Mouse (Mus musculus): ENCODE measurements at regions not wholly inside any gene's neighbourhood (a gene's known extent, or its start where the extent isn't known, plus 50 kb on each side); places are given as distances from the start of the nearest gene placed in this dataset.
A peak's percentile ranks its signal among the peaks of the same experiment; 100 is the strongest.

GRCm38 (mm10) chr11:117597754-117598153 is 56.3 kb upstream of the Tnrc6c start:
- 47% methylated on average over 5 of the region's 5 CpGs for WGBS
- no peak overlapping the region for H3K9ac ChIP-seq (replicated peaks; ENCODE audit: low read depth, low read length)
- H3K4me1 ChIP-seq (ENCODE audit: control insufficient read depth, insufficient read depth, low read length) = peaks cover 14% of the 10 kb centered on the region; the same call in 1 of the 2 replicates
- H3K4me3 ChIP-seq (ENCODE audit: low read depth, low read length) = no peak overlapping the region
- no peak for ATAC-seq (ENCODE audit: insufficient number of reproducible peaks, insufficient read depth, low FRiP score, low read depth)
- no peak overlapping the region for H3K4me2 ChIP-seq (replicated peaks; ENCODE audit: low read depth, low read length)
- H3K27ac ChIP-seq (ENCODE audit: low read length) = no peak overlapping the region
- no peaks in the 10 kb centered on the region for H3K9me3 ChIP-seq (ENCODE audit: control insufficient read depth, low read depth, low read length)
- H3K36me3 ChIP-seq (ENCODE audit: control insufficient read depth, insufficient read depth, low read length) = no peaks in the 10 kb centered on the region
- H3K27me3 ChIP-seq (ENCODE audit: control insufficient read depth, insufficient read depth, low read length) = 0 out of 2 replicates have a peak, but pooled peaks cover 8% of the 10 kb centered on the region

GRCm38 (mm10) chr11:117598170-117598583 is 55.9 kb upstream of the Tnrc6c start:
- 6% methylated on average over 6 of the region's 6 CpGs for WGBS
- H3K27me3 ChIP-seq (ENCODE audit: control insufficient read depth, insufficient read depth, low read length) = 0 out of 2 replicates have a peak, but pooled peaks cover 8% of the 10 kb centered on the region
- no peak overlapping the region for H3K4me2 ChIP-seq (replicated peaks; ENCODE audit: low read depth, low read length)
- peaks cover 14% of the 10 kb centered on the region; the same call in 1 of the 2 replicates for H3K4me1 ChIP-seq (ENCODE audit: control insufficient read depth, insufficient read depth, low read length)
- H3K27ac ChIP-seq (ENCODE audit: low read length) = no peak overlapping the region
- no peaks in the 10 kb centered on the region for H3K9me3 ChIP-seq (ENCODE audit: control insufficient read depth, low read depth, low read length)
- no peak for ATAC-seq (ENCODE audit: insufficient number of reproducible peaks, insufficient read depth, low FRiP score, low read depth)
- no peaks in the 10 kb centered on the region for H3K36me3 ChIP-seq (ENCODE audit: control insufficient read depth, insufficient read depth, low read length)
- H3K4me3 ChIP-seq (ENCODE audit: low read depth, low read length) = no peak overlapping the region
- H3K9ac ChIP-seq (replicated peaks; ENCODE audit: low read depth, low read length) = no peak overlapping the region

GRCm38 (mm10) chr11:117598610-117599009 is 55.5 kb upstream of the Tnrc6c start:
- Histone ChIP-seq H3K9me3 (ENCODE audit: control insufficient read depth, low read depth, low read length) (no peaks in the 10 kb centered on the region), H3K9ac (replicated peaks; ENCODE audit: low read depth, low read length) (no peak overlapping the region), H3K27ac (ENCODE audit: low read length) (no peak overlapping the region), H3K4me2 (replicated peaks; ENCODE audit: low read depth, low read length) (peak overlapping the region; percentile 42), H3K27me3 (ENCODE audit: control insufficient read depth, insufficient read depth, low read length) (0 out of 2 replicates have a peak, but pooled peaks cover 8% of the 10 kb centered on the region), H3K4me1 (ENCODE audit: control insufficient read depth, insufficient read depth, low read length) (peaks cover 14% of the 10 kb centered on the region; the same call in 1 of the 2 replicates), H3K36me3 (ENCODE audit: control insufficient read depth, insufficient read depth, low read length) (no peaks in the 10 kb centered on the region), H3K4me3 (ENCODE audit: low read depth, low read length) (peak overlapping the region; percentile 22; the same call in 1 of the 2 replicates)
- WGBS = 7% methylated on average over 9 of the region's 9 CpGs
- no peak for ATAC-seq (ENCODE audit: insufficient number of reproducible peaks, insufficient read depth, low FRiP score, low read depth)

- Histone ChIP-seq H3K27ac (ENCODE audit: low read length) (no peak overlapping the region), H3K27me3 (ENCODE audit: control insufficient read depth, insufficient read depth, low read length) (0 out of 2 replicates have a peak, but pooled peaks cover 8% of the 10 kb centered on the region), H3K4me1 (ENCODE audit: control insufficient read depth, insufficient read depth, low read length) (peaks cover 14% of the 10 kb centered on the region; the same call in 1 of the 2 replicates), H3K4me3 (ENCODE audit: low read depth, low read length) (peak overlapping the region; percentile 22; the same call in 1 of the 2 replicates), H3K9ac (replicated peaks; ENCODE audit: low read depth, low read length) (no peak overlapping the region), H3K36me3 (ENCODE audit: control insufficient read depth, insufficient read depth, low read length) (no peaks in the 10 kb centered on the region), H3K9me3 (ENCODE audit: control insufficient read depth, low read depth, low read length) (no peaks in the 10 kb centered on the region), H3K4me2 (replicated peaks; ENCODE audit: low read depth, low read length) (peak overlapping the region; percentile 42)
- no peak for ATAC-seq (ENCODE audit: insufficient number of reproducible peaks, insufficient read depth, low FRiP score, low read depth)
- 7% methylated on average over 16 of the region's 16 CpGs for WGBS
Observed at GRCm38 (mm10) chr11:117599049-117599787, 54.9 kb upstream of the Tnrc6c start.

- no peak overlapping the region for H3K9ac ChIP-seq (replicated peaks; ENCODE audit: low read depth, low read length)
- no peaks in the 10 kb centered on the region for H3K36me3 ChIP-seq (ENCODE audit: control insufficient read depth, insufficient read depth, low read length)
- ATAC-seq (ENCODE audit: insufficient number of reproducible peaks, insufficient read depth, low FRiP score, low read depth) = no peak
- H3K4me1 ChIP-seq (ENCODE audit: control insufficient read depth, insufficient read depth, low read length) = peaks cover 14% of the 10 kb centered on the region; the same call in 1 of the 2 replicates
- 0 out of 2 replicates have a peak, but pooled peaks cover 8% of the 10 kb centered on the region for H3K27me3 ChIP-seq (ENCODE audit: control insufficient read depth, insufficient read depth, low read length)
- 10% methylated on average over 14 of the region's 14 CpGs for WGBS
- H3K27ac ChIP-seq (ENCODE audit: low read length) = no peak overlapping the region
- H3K4me2 ChIP-seq (replicated peaks; ENCODE audit: low read depth, low read length) = peak overlapping the region; percentile 42
- H3K9me3 ChIP-seq (ENCODE audit: control insufficient read depth, low read depth, low read length) = no peaks in the 10 kb centered on the region
- H3K4me3 ChIP-seq (ENCODE audit: low read depth, low read length) = peak overlapping the region; percentile 22; the same call in 1 of the 2 replicates
Observed at GRCm38 (mm10) chr11:117599788-117600263, 54.3 kb upstream of the Tnrc6c start.

GRCm38 (mm10) chr11:117601147-117601546 is 52.9 kb upstream of the Tnrc6c start:
- Histone ChIP-seq H3K4me3 (ENCODE audit: low read depth, low read length) (no peak overlapping the region), H3K9ac (replicated peaks; ENCODE audit: low read depth, low read length) (no peak overlapping the region), H3K36me3 (ENCODE audit: control insufficient read depth, insufficient read depth, low read length) (no peaks in the 10 kb centered on the region), H3K4me1 (ENCODE audit: control insufficient read depth, insufficient read depth, low read length) (peaks cover 14% of the 10 kb centered on the region; the same call in 1 of the 2 replicates), H3K9me3 (ENCODE audit: control insufficient read depth, low read depth, low read length) (no peaks in the 10 kb centered on the region), H3K4me2 (replicated peaks; ENCODE audit: low read depth, low read length) (no peak overlapping the region), H3K27me3 (ENCODE audit: control insufficient read depth, insufficient read depth, low read length) (0 out of 2 replicates have a peak, but pooled peaks cover 8% of the 10 kb centered on the region), H3K27ac (ENCODE audit: low read length) (no peak overlapping the region)
- no peak for ATAC-seq (ENCODE audit: insufficient number of reproducible peaks, insufficient read depth, low FRiP score, low read depth)
- WGBS = 26% methylated on average over 5 of the region's 5 CpGs

- Histone ChIP-seq H3K4me1 (ENCODE audit: control insufficient read depth, insufficient read depth, low read length) (peaks cover 10% of the 10 kb centered on the region; the same call in 1 of the 2 replicates), H3K27ac (ENCODE audit: low read length) (no peak overlapping the region), H3K4me3 (ENCODE audit: low read depth, low read length) (no peak overlapping the region), H3K9ac (replicated peaks; ENCODE audit: low read depth, low read length) (no peak overlapping the region), H3K27me3 (ENCODE audit: control insufficient read depth, insufficient read depth, low read length) (no peaks in the 10 kb centered on the region), H3K36me3 (ENCODE audit: control insufficient read depth, insufficient read depth, low read length) (no peaks in the 10 kb centered on the region), H3K9me3 (ENCODE audit: control insufficient read depth, low read depth, low read length) (no peaks in the 10 kb centered on the region), H3K4me2 (replicated peaks; ENCODE audit: low read depth, low read length) (no peak overlapping the region)
- 35% methylated on average over 2 of the region's 2 CpGs for WGBS
- ATAC-seq (ENCODE audit: insufficient number of reproducible peaks, insufficient read depth, low FRiP score, low read depth) = no peak
Observed at GRCm38 (mm10) chr11:117604019-117604418, 50.1 kb upstream of the Tnrc6c start.
